Mouse (Mus musculus) embryonic facial prominence, embryonic 14.5 days (tissue): ENCODE measurements around the gene Cadps2. TPM values are rescaled to one million over a fixed set of nuclear protein-coding genes. Genes with fewer than 3 reads are reported as not detected.

Experiments
- ATAC-seq: fragments of 200-750 bp; cut with Nextera tagmentation; 2 replicates; pipeline ENCODE4 v1.8.0; 2017; ENCODE audit warnings: low read depth, moderate number of reproducible peaks, moderate TSS enrichment
- DNase-seq: peaks from one replicate; pipeline ENCODE4 v3.0.0-alpha.2; 2015; ENCODE audit warnings: low spot score
- H3K27ac ChIP-seq: fragments of 300-500 bp; sonication (generic); replicated peaks from 2 replicates; pipeline ENCODE4 v1.5.1; 2014; ENCODE audit warnings: low read depth, mild to moderate bottlenecking, low read length, moderate library complexity
- H3K27me3 ChIP-seq: fragments of 300-500 bp; sonication (generic); replicated peaks from 2 replicates; pipeline ENCODE4 v1.6.1; 2014; ENCODE audit warnings: low read length; ENCODE audit not compliant: control insufficient read depth, insufficient read depth
- H3K36me3 ChIP-seq: fragments of 300-500 bp; sonication (generic); 2 replicates; pipeline ENCODE4 v1.6.1; 2014; ENCODE audit warnings: low read length, mixed read lengths; ENCODE audit not compliant: control insufficient read depth, insufficient read depth
- H3K4me1 ChIP-seq: fragments of 300-500 bp; sonication (generic); 2 replicates; pipeline ENCODE4 v1.6.1; 2014; ENCODE audit warnings: antibody characterized with exemption, low read length; ENCODE audit not compliant: control insufficient read depth, insufficient read depth
- H3K4me2 ChIP-seq: fragments of 300-500 bp; sonication (generic); 2 replicates; pipeline ENCODE4 v1.6.1; 2014; ENCODE audit warnings: low read depth, mild to moderate bottlenecking, low read length, moderate library complexity, mixed read lengths
- H3K4me3 ChIP-seq: fragments of 300-500 bp; sonication (generic); 2 replicates; pipeline ENCODE4 v1.5.1; 2014; ENCODE audit warnings: low read depth, mild to moderate bottlenecking, low read length
- H3K9ac ChIP-seq: fragments of 300-500 bp; sonication (generic); 2 replicates; pipeline ENCODE4 v1.6.1; 2014; ENCODE audit warnings: low read depth, mild to moderate bottlenecking, low read length, moderate library complexity, mixed read lengths
- H3K9me3 ChIP-seq: fragments of 300-500 bp; sonication (generic); 2 replicates; pipeline ENCODE4 v1.6.1; 2016; ENCODE audit warnings: low read length; ENCODE audit not compliant: control insufficient read depth
- WGBS: fragments of 180-500 bp; shearing (Covaris S2); extraction: QIAGEN DNeasy Blood & Tissue Kit; methylation state at CpG from one replicate; pipeline ENCODE4 v1.1.7; 2014; 5-methylcytosine and 5-hydroxymethylcytosine counted together
- polyA plus RNA-seq: library from polyadenylated mRNA; unstranded; fragments of >200 nt; fragmentation: Nextera tagmentation; extraction: Ambion mirVana; gene quantifications from 2 replicates; pipeline ENCODE4 v1.2.1, GENCODE M21; 2014

The Cadps2 gene
- polyA plus RNA-seq, 1 experiment from 2014 or later = 7.2 TPM

- H3K36me3 ChIP-seq = no peaks in the 10 kb centered on the region
- H3K4me2 ChIP-seq = peak overlapping the region; percentile 90
- no peak overlapping the region for H3K27ac ChIP-seq
- peak overlapping the region; percentile 66 for H3K4me3 ChIP-seq
- H3K9ac ChIP-seq = peak overlapping the region; percentile 68; the same call in 1 of the 2 replicates
- WGBS = 2% methylated on average over 15 of the region's 15 CpGs
- ATAC-seq (no peak), DNase-seq (peak; percentile 51)
- H3K27me3 ChIP-seq = peaks cover 33% of the 10 kb centered on the region
- no peaks in the 10 kb centered on the region for H3K4me1 ChIP-seq
- H3K9me3 ChIP-seq = no peaks in the 10 kb centered on the region
These were observed 780 bp upstream of the Cadps2 start for GRCm38 (mm10) chr6:23840001-23840400.

- H3K27ac ChIP-seq = no peak overlapping the region
- H3K4me1 ChIP-seq = no peaks in the 10 kb centered on the region
- peak overlapping the region; percentile 68 for H3K9ac ChIP-seq
- peaks cover 33% of the 10 kb centered on the region for H3K27me3 ChIP-seq
- H3K9me3 ChIP-seq = no peaks in the 10 kb centered on the region
- 5% methylated on average over 7 of the region's 35 CpGs for WGBS
- no peaks in the 10 kb centered on the region for H3K36me3 ChIP-seq
- DNase-seq = peak; percentile 2
- peak overlapping the region; percentile 66 for H3K4me3 ChIP-seq
- peak overlapping the region; percentile 90 for H3K4me2 ChIP-seq
- ATAC-seq = 0 out of 2 replicates have a peak, but pooled peaks have one; percentile 34
These were observed 716 bp downstream of the Cadps2 start for GRCm38 (mm10) chr6:23838401-23839008.

- ATAC-seq = no peak
- 93% methylated on average over 7 of the region's 7 CpGs for WGBS
- Histone ChIP-seq H3K27me3 (peaks cover 33% of the 10 kb centered on the region), H3K4me3 (0 out of 2 replicates have a peak overlapping the region, but pooled peaks have one; percentile 66), H3K9me3 (no peaks in the 10 kb centered on the region), H3K36me3 (no peaks in the 10 kb centered on the region), H3K4me1 (no peaks in the 10 kb centered on the region), H3K9ac (no peak overlapping the region), H3K4me2 (peak overlapping the region; percentile 90; the same call in 1 of the 2 replicates), H3K27ac (no peak overlapping the region)
- DNase-seq = no peak
These were observed 1.6 kb downstream of the Cadps2 start for GRCm38 (mm10) chr6:23837631-23838030.

GRCm38 (mm10) chr6:23837127-23837526 lies 2.1 kb downstream of the Cadps2 start:
- Histone ChIP-seq H3K27me3 (peaks cover 33% of the 10 kb centered on the region), H3K36me3 (no peaks in the 10 kb centered on the region), H3K9ac (no peak overlapping the region), H3K4me1 (no peaks in the 10 kb centered on the region), H3K4me2 (peak overlapping the region; percentile 12), H3K27ac (no peak overlapping the region), H3K4me3 (no peak overlapping the region), H3K9me3 (no peaks in the 10 kb centered on the region)
- ATAC-seq (no peak), DNase-seq (no peak)
- 83% methylated on average over 5 of the region's 5 CpGs for WGBS

- Histone ChIP-seq H3K27ac (no peak overlapping the region), H3K36me3 (no peaks in the 10 kb centered on the region), H3K4me2 (no peak overlapping the region), H3K9ac (no peak overlapping the region), H3K9me3 (no peaks in the 10 kb centered on the region), H3K4me3 (no peak overlapping the region), H3K4me1 (no peaks in the 10 kb centered on the region), H3K27me3 (peaks cover 33% of the 10 kb centered on the region)
- ATAC-seq (no peak), DNase-seq (no peak)
- 38% methylated on average over 2 of the region's 2 CpGs for WGBS
These were observed 2.5 kb downstream of the Cadps2 start for GRCm38 (mm10) chr6:23836694-23837093.

- ATAC-seq = no peak
- Histone ChIP-seq H3K27ac (no peak overlapping the region), H3K27me3 (peaks cover 27% of the 10 kb centered on the region), H3K4me1 (no peaks in the 10 kb centered on the region), H3K4me3 (no peak overlapping the region), H3K36me3 (no peaks in the 10 kb centered on the region), H3K9ac (no peak overlapping the region), H3K9me3 (no peaks in the 10 kb centered on the region), H3K4me2 (no peak overlapping the region)
- WGBS = 78% methylated on average over 4 of the region's 4 CpGs
- no peak for DNase-seq
These were observed 3.7 kb downstream of the Cadps2 start for GRCm38 (mm10) chr6:23835552-23835951.

- no peak for ATAC-seq
- no peak overlapping the region for H3K9ac ChIP-seq
- H3K4me1 ChIP-seq = no peaks in the 10 kb centered on the region
- DNase-seq = no peak
- 26% methylated on average over 3 of the region's 3 CpGs for WGBS
- H3K4me2 ChIP-seq = no peak overlapping the region
- H3K27me3 ChIP-seq = no peaks in the 10 kb centered on the region
- no peaks in the 10 kb centered on the region for H3K36me3 ChIP-seq
- H3K9me3 ChIP-seq = no peaks in the 10 kb centered on the region
- H3K4me3 ChIP-seq = no peak overlapping the region
- no peak overlapping the region for H3K27ac ChIP-seq
These were observed 8.5 kb downstream of the Cadps2 start for GRCm38 (mm10) chr6:23830741-23831140.

- Histone ChIP-seq H3K36me3 (no peaks in the 10 kb centered on the region), H3K9ac (no peak overlapping the region), H3K27ac (no peak overlapping the region), H3K9me3 (no peaks in the 10 kb centered on the region), H3K4me3 (no peak overlapping the region), H3K4me2 (no peak overlapping the region), H3K4me1 (no peaks in the 10 kb centered on the region), H3K27me3 (no peaks in the 10 kb centered on the region)
- 91% methylated on average over 2 of the region's 2 CpGs for WGBS
- ATAC-seq (no peak), DNase-seq (no peak)
These were observed 9.9 kb downstream of the Cadps2 start for GRCm38 (mm10) chr6:23829338-23829737.

GRCm38 (mm10) chr6:23821819-23822218 lies 17.4 kb downstream of the Cadps2 start:
- Histone ChIP-seq H3K27ac (no peak overlapping the region), H3K4me1 (no peaks in the 10 kb centered on the region), H3K9me3 (no peaks in the 10 kb centered on the region), H3K4me2 (no peak overlapping the region), H3K9ac (no peak overlapping the region), H3K4me3 (no peak overlapping the region), H3K36me3 (no peaks in the 10 kb centered on the region), H3K27me3 (no peaks in the 10 kb centered on the region)
- ATAC-seq (no peak), DNase-seq (no peak)
- WGBS = 82% methylated on average over 5 of the region's 5 CpGs
